Mouse (Mus musculus): ENCODE measurements at regions not wholly inside any gene's neighbourhood (a gene's known extent, or its start where the extent isn't known, plus 50 kb on each side); places are given as distances from the start of the nearest gene placed in this dataset.

DNA sequence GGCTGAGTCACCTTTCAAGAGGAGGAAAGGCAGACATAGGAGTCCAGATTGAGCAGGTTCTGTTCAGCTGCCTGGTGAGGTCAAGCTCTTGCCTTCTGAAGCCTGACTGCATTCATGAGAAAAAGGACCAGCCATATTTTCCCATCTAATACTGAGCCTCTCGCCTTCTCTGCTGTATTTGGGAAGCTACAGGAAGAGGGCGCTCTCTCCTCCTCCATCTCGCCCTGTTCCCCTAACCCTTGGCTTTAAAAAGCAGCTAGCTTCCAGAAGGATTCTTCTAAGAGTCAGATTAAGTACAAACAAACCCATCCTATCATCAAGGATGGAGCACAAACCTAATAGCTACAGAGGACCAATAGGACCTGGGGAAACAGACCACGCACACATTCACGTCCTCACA is 98.3 kb downstream of the Foxb1 start:
- DNase-seq (ENCODE audit: low spot score), result no peak

DNA sequence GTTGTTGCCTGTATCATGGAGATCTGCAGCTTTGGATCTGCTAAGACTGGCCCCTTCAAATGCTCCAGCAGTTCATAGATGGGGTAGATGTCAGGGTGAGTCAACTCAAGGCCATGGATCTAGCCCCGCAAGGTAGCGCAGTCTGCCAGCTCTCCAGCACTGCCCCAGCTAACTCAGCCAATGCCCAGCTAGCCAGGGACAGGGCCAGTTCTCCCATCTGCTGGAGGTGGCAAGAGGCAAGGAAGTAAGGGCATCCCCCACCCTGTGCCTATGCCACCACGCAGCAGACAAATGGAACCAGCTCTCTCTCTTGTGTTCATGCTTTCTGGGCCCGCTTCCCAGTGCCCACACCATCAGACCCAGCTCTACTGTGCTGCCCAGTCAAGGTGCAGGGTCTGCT is 102.5 kb downstream of the Foxb1 start:
- no peak for DNase-seq (ENCODE audit: low spot score)

DNA sequence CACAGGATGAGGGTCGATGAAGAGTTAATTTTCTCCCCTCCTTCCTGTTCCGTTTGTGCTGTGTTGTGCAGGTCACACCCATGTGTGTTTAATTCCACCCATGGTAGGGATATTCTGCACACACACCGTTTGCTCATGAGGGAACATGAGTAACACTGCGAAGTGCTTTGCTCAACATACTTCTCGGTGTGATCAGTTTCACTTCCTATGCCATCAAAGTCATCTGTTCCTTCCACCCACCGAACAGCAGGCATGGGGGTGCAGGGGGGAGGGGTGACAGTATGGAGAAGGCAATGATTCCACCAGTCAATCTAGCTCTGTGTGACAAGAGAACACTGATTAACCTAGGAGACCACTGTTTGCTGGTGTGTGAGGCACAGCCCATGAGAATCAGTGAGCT is 104.7 kb downstream of the Foxb1 start:
- no peak for DNase-seq (ENCODE audit: low spot score)

DNA sequence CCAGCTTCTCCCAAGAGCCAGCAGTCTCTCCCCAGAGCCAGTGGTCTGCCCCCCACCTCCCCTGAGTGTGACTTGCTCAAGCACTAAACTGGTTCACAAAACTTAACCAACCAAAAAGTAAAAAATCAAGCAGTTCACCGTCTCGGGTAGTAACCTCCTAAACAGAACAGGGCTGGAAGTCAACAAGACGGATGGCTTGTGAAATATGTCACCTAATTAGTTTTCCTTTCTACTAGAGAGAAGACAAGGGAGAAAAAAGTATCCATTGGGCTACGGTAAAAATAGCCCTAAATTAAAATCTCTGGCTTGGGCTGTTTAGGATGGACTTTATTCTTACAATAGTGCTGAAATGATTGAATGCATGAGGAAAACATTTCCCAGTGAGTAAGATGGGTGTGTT is 108.6 kb downstream of the Foxb1 start:
- no peak for DNase-seq (ENCODE audit: low spot score)

DNA sequence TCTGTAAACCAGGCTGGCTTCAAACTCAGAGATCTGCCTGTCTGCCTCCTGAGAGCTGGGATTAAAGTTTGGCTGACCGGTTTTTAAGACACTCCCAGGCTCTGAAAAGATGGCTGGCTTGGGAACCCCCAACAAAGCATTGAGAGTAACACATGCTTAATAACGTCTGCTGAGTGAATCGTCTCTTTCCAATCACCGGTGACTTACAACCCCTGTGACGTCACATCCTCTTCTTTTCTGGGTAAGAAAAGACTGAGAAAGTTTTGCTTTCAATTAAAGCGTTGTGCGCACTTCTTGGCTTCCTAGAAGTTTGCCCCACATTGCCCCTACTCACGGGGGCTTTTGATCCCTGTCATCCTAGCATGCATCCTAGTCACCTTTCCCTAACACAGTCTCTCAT is 109.1 kb downstream of the Foxb1 start:
- no peak for DNase-seq (ENCODE audit: low spot score)

DNA sequence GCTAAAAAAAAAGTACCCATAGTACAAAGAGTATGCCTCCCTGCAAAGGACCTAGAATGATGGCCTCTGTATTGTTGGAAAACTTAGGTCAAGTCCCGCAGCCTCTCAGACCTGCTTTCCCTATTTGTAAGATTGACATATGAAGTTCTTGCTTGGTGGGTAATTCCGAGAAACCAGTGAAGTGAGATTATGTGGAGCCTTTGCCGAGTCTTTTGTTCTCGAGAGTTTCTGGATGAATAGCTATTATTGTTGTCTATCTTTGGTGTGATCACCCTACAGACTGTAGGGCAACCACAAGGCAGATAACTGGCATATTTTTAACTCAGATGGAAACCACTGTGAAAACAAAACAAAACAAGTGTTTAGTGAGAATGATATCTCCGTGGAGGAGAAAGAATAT is 118.1 kb downstream of the Foxb1 start:
- DNase-seq (ENCODE audit: low spot score), result no peak

DNA sequence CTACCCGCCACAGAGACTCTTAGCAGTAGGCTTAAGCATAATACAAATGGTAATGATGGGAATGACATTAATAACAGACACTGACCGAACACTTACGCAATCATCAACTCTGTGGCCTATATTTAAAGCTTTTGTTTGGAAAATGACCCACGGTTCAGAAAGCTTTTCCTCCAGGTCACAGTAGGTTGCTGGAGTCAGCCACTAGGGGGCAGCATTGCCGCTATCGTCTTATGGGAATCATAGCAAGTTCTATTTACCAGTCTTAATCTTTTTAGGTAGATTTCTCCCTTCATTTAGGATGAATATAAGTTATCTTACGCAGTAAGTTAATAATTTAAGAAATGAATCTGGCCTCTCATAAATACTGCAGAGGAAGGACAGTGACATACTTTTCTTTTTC is 137.4 kb downstream of the Foxb1 start:
- peak; percentile 8 for DNase-seq (ENCODE audit: low spot score)

DNA sequence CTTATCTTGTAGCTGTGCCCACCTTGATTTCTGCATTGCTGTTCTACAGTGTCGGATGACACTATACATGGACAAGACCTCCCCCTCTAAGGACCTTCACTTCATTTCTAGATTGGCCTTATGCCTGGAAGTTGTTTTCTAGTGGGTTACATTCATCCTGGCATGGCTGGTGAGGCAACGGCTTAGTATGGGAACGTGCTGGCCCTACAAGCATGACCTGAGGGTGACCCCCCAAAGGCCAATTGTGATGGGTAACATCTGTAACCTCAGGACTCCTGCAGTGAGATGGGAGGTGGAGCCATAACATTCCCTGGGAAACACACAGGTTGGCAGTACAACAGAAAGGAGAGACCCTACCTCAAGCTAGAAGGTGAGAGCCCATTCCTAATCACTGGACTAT is 139.7 kb downstream of the Foxb1 start:
- DNase-seq (ENCODE audit: low spot score), result no peak

DNA sequence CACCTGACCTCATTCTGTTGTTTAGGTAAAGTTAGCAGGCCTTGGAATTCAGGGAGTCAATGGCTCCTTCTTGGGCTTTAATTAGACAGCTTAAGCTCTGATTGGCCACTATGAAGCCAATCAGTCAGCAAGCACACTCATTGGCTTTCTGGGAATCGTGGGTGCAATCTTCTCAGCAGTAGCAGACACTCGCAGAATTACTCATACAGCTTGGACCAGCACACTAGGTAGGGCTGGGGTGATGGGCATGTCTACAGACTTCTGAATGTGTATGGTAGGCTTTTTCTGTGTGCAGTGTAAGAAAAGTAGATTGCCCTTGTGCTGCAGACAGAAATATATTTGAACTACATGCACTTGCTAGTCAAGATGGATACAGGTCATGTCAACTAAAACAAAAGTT is 143.4 kb downstream of the Foxb1 start:
- DNase-seq (ENCODE audit: low spot score), result no peak

DNA sequence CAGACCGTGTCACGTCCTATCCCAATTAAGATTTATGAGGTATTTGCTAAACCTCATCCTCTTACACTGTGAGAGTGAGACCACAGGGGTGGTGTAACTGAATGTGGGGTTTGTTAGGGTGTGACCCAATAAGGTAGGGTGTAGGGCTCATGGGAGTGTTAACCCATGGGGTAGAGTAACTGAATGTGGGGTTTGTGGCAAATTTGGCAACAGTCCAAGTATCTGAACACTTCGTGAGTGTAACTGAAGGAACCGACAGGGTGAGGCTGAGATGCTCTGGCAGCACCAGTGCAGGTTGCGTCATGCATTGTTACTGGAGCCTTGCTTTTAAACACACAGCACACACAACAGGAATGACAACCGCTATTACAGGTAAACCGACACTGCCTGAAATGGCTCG is 144.1 kb downstream of the Anxa2 start:
- no peak for DNase-seq (ENCODE audit: low spot score)

DNA sequence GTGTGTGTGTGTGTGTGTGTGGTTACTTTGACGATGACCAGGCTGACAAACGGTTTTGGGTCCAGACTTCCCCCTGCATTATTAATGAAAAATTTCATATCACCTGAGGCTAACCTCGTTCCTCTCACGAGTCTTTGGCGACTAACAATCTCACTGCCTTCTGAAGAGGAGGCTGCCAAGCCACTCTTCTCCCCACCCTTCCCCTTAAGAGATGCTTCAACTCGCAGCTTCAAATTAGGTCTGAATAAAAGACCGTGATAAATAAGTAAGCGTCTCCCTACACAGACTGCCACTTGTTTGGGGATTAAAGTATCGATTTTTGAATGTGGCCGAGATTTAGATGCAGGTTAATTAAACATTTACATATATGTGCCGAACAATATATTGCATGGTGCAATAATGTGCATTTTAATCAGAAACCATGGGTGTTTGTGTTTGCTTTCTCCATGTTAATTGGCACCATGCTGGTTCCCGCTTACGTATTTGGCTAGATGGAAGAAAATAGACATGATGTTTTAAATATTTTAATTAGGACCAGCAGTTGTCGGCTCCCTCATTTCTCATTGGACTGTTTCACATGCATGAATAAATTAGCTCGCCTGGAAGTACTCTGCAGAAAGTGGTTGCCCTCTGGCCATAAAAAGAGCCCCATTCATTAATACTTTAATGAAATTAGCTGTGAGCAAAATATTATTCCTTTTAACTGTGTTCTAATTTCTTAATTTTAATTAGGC is 139.1 kb downstream of the Anxa2 start:
- DNase-seq (ENCODE audit: low spot score), result no peak

DNA sequence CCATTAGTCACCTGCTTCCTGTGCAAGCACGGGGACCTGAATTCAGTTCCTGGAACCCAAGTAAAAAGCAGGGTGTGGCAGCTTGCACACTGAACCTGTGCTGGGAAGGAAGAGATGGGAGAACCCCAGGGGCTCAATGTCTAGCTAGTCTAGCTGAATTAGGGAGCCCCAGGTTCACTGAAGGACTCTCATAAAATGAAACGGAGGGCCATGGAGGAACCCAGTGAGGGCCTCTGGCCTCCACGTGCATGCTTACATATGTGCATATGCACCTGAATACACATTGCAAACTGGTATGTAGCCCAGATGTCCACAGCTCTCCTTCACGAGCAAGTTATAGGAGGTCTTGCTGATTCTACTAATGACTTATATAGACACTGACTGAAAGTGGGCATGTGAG is 135.4 kb downstream of the Anxa2 start:
- DNase-seq (ENCODE audit: low spot score), result no peak

DNA sequence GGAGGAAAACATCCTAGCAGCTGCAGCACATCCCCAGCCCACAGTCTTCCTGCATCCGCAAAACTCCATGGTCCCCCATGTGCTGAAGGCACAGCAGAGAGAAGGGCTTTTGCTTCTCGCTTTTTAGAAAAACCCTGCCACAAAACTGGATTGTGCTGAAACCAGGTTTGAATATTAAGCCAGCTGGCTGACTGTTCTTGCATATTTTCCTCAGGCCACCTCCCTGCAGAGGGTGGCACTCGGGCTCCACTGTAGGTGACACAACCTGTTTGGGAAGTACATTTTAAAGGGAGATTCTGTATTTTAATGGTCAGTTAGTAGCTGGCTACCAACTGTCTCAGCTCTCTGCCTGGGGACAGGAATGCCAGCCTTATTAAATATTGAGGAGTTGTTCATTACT is 133.7 kb downstream of the Anxa2 start:
- DNase-seq (ENCODE audit: low spot score), result no peak

DNA sequence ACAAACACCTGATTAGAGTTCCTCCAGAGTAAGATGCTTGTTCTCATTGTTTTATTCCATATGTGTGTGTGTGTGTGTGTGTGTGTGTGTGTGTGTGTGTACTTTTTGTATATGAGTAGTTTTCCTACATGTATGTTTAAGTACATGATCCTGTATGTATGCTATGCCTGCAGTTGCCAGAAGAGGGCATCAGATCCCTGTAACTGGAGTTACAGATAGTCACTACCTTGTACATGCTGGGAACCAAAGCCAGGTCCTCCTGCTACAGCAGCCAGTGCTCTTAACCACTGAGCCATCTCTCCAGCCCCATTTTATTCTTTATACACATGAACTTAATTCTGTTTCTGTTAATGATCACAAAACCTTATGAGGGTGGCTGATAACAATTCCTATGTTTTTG is 127.8 kb downstream of the Anxa2 start:
- no peak for DNase-seq (ENCODE audit: low spot score)

DNA sequence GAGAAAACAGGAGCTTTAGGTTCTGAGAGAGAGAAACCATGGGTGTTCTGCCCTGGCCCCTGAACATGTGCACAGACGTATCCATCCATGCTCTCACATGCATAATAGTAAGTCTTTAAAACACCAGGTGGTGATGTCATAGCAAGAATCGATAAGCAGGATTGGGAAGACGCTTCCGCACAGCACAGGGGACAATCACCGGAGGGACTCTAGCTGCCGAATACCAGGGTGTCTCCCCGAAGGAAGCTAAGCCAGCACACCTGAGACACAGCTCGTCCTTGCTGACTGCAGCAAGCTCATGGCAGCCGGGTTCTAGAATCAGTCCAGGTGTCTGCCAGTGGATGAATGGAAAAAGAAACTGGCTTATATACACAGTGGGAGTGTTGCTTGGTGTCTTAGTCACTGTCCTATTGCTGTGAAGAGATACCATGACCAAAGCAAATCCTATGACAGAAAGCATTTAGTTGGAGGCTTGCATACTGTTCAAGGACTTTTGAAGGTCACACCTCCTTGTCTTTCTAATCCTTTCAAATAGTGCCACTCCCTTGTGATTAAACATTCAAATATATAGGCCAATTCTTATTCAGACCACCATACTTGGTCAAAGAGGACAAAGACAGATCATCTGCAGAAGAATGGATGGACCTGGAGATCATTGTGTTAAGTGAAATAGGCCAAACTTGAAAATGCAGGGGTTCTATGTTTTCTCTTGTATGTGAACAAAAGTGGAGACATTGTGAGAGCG is 124.4 kb downstream of the Anxa2 start:
- DNase-seq (ENCODE audit: low spot score), result no peak

DNA sequence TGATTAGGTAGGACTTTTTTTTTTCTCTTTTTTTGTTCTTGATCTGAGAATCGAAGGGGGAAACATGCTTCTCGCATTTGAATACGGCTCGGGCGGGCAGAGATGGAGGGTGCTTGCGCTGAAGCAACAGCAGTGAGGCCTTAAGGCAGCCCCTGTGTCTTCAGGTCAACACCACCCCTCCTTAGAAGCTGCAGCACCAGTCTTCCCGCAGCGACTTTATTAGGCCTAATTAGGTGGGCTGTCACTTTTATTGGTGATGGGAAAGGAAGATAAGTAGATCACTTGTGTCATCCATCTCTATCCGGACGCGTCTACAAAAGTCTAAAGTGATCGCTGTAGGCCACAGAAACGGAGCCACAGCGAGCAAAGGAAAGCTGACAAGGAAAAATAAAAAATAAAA is 122.0 kb downstream of the Anxa2 start:
- no peak for DNase-seq (ENCODE audit: low spot score)

DNA sequence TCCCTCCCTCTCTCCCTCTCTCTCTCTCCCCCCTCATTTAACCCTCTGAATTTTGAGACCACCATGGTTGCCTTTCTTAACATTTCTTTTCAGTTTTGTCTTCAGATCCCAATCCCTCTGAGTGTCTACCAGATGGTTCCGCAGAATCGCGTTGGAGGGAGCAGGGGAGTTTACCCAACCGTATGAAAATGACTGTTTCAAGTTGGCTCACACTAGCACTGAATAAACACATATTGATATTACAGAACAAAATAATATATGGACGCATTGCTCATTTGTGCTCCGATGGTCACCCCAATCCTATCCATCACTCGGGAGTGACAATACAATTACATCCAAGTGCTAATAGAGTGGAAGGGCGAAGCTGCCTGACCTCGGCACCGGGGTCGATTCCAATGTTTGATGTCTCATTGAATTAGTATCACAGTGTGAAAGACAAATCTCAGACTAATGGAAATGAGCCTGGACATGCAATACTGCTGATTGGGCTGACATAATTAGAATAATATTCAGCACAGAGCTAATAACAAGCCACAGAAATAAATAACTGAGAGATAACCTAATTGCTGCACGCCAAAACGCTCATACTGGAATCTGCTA is 115.3 kb downstream of the Anxa2 start:
- DNase-seq (ENCODE audit: low spot score), result no peak

DNA sequence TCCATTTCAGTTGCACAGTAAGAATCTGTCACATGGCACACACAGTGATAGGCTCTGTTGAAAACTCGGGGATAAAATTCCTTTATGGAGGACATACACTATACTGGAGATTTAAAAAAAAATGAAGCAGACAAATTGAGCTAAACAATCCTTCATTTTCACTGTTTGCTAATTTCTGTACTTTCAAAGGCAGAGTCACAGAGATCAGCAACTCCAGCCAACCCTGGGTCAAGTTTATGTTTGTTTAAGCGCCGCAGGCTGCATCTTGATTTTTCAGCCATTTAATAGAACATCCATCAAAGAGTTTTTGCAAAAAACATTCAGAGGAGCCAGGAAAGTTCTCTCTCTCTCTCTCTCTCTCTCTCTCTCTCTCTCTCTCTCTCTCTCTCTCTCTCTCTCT is 114.8 kb downstream of the Anxa2 start:
- no peak for DNase-seq (ENCODE audit: low spot score)

DNA sequence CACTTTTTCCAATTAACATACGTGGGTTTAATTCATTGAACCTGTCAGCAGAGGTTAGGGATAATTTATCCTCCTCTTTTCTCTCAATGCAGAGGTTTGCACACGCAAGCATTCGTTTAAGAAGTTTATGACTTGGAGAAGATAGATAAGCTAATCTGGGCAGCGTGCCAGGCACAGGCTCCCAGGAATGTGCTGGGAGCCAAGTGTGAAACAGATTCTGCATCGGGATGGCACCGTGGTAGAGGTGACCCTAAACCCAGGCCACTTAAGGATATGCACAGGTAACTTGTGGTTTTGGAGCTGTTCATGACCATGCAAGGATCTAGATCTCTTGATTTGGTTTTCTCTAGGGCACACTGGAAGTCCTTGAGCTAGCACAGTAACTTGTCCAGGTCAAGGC is 113.6 kb downstream of the Anxa2 start:
- DNase-seq (ENCODE audit: low spot score), result no peak

DNA sequence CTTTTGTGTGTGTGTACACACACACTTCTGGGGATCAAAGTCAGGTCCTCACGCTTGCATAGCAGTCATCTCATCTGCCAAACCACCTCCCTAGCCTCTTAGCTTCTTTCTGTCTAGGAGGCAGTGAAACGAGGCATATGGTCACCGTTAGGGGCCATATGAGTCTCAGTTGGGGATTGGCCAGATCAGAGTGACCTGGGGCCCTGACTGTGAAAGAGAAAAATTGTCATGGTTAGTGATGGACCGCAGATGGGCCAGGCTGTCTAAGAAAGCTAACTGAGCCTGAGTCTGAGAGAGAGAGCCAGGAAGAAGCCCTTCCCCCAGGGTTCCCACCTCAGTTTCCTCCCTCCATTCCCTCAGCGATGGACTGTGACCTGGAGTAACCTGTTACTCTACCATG is 89.8 kb downstream of the Anxa2 start:
- no peak for DNase-seq (ENCODE audit: low spot score)

All from layer of hippocampus, adult 9-10 months (tissue).